Mouse (Mus musculus): ENCODE measurements around the gene Defb9. TPM values are rescaled to one million over a fixed set of nuclear protein-coding genes. Genes with fewer than 3 reads are reported as not detected.
"Not testable (repeated sequence)": the region's sequence is repeated elsewhere in the genome, so short reads cannot be mapped to it uniquely, and the experiment has no call there.

Gene Defb9
- not detected in 2 replicates for polyA plus RNA-seq (2012; rRNA removed)

DNA sequence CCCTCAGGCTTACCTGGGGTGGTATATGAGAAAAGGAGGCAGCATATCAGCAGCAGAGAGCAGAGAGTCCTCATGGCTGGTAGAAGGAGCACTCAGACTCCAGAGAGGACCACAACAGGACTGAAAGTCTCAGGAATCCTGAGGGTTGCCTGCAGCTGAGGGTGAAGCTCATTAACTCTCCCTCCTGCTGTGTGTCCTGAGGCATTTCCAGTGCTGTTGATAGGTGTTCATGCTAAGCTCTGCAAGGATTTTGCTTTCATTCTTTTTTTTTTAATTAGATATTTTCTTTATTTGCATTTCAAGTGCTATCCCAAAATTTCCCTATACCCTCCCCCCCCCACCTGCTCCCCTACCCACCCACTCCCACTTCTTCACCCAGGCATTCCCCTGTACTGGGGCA, at the start of gene Defb9:
Gene Defb9 (minus strand): TSS at position 101 of the 400 bp plus-strand sequence.
- not testable (repeated sequence) for H3K36me3 ChIP-seq (ENCODE audit: control insufficient read depth, insufficient read depth, low read length); H3K4me1 ChIP-seq (ENCODE audit: control insufficient read depth, insufficient read depth, insufficient read length, low read length); H3K27ac ChIP-seq (ENCODE audit: insufficient read depth, low read depth, low read length); H3K27me3 ChIP-seq (ENCODE audit: control insufficient read depth, insufficient read depth, low read length); H3K4me3 ChIP-seq (ENCODE audit: low read depth, low read length)

DNA sequence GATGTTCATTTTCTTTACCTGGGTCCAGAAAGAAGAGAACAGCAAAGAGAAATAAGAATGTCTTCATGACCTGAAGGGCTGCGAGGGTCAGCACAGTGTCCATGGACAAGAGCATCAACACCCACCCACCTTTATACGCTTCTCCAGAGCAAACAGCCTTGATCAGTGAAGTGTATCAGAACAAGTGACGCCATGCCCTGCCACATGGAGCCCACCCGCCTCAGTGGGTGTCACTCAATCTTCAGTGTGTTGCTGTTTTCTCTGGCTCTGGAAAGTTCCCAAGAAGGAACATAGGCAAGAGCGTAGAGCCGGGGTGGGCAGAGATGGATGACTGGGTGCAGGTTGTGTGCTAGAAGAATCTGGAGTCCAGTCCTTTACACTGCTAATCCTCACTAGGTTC, 47.4 kb upstream of the Defb9 start, which contains the start of gene Defb15:
Gene Defb15 (minus strand): TSS at position 101 of the 400 bp plus-strand sequence.
- H3K36me3 ChIP-seq (ENCODE audit: control insufficient read depth, insufficient read depth, low read length) = no peaks in the 10 kb centered on the region
- H3K27ac ChIP-seq (ENCODE audit: insufficient read depth, low read depth, low read length) = no peak within 1 kb of the TSS
- WGBS = 87% methylated on average over 6 of the region's 6 CpGs
- TF ChIP-seq POLR2A (IDR thresholded peaks at IDR 0.05; ENCODE audit: low read depth, low read length) = no peak
- no peak for TF ChIP-seq CTCF (IDR thresholded peaks at IDR 0.05; ENCODE audit: extremely low read depth, insufficient read length, insufficient replicate concordance, low read depth, low read length)
- no peaks in the 10 kb centered on the region for H3K4me1 ChIP-seq (ENCODE audit: control insufficient read depth, insufficient read depth, insufficient read length, low read length)
- H3K4me3 ChIP-seq (ENCODE audit: low read depth, low read length) = no peak within 1 kb of the TSS
- no peaks in the 10 kb centered on the region for H3K27me3 ChIP-seq (ENCODE audit: control insufficient read depth, insufficient read depth, low read length)

DNA sequence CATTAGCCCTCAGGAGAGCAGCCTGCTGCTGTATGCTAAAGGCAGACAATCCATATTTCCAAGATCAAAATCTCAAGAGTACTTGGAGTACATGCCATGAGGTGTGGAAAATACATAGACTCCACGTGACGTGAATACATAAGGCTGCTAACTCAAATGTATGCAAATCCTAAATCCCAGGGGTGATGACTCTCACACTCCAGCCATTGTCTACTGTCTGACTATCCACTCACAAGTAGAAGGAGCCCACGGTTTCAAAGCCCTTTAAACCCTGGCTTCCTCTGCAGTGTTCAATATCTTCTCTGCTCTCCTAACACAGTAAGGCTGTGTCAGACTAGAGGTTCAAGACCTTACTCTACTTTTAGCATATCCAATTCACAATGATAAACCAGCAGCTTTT, 45.5 kb upstream of the Defb9 start:
- WGBS = 83% methylated on average over 3 of the region's 3 CpGs
- H3K27ac ChIP-seq (ENCODE audit: insufficient read depth, low read depth, low read length); H3K36me3 ChIP-seq (ENCODE audit: control insufficient read depth, insufficient read depth, low read length); H3K27me3 ChIP-seq (ENCODE audit: control insufficient read depth, insufficient read depth, low read length); H3K4me3 ChIP-seq (ENCODE audit: low read depth, low read length); H3K4me1 ChIP-seq (ENCODE audit: control insufficient read depth, insufficient read depth, insufficient read length, low read length): not testable (repeated sequence)

DNA sequence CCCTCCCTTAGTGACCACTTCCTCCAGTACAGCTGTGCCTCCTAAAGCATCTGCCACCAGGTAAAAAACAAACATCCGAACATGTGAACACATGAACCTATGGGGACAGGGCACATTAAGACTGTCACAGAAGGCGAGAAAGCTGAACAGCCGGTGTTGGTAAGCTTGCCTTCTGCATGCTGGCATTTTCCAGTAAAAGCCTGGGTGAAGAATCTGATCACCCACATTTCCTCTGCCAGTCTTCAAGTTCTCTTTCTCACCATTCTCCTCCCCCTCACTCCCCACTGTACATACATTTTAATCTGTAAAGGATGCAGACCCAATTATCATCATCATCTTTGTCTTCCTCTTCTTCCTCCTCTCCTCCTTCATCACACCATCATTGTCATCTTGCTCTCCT, 30.4 kb upstream of the Defb9 start:
- no peaks in the 10 kb centered on the region for H3K27me3 ChIP-seq (ENCODE audit: control insufficient read depth, insufficient read depth, low read length)
- TF ChIP-seq POLR2A (IDR thresholded peaks at IDR 0.05; ENCODE audit: low read depth, low read length) (no peak), CTCF (IDR thresholded peaks at IDR 0.05; ENCODE audit: extremely low read depth, insufficient read length, insufficient replicate concordance, low read depth, low read length) (no peak)
- H3K4me3 ChIP-seq (ENCODE audit: low read depth, low read length) = no peak overlapping the region
- no peaks in the 10 kb centered on the region for H3K36me3 ChIP-seq (ENCODE audit: control insufficient read depth, insufficient read depth, low read length)
- H3K27ac ChIP-seq (ENCODE audit: insufficient read depth, low read depth, low read length) = no peak overlapping the region
- no peaks in the 10 kb centered on the region for H3K4me1 ChIP-seq (ENCODE audit: control insufficient read depth, insufficient read depth, insufficient read length, low read length)
- WGBS = 84% methylated on average over 3 of the region's 3 CpGs

DNA sequence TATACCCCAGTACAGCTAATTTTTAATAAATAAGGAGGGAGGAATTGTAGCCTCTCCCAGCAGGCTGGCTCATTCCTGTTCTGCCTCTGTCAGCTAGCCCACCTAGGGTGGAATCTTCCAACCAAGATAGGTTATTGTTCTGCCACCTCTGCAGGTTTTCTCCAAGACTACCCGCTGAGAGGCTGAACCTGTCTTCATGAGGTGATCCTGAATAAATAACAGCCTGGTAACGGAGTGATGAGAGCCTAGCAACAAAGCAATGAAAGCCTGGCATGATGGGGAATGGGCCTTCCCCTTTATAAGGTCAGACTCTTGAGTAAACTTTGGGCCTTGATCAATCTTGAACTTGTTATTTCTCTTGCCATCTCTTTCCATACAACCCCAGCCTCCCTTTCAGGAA, 27.3 kb upstream of the Defb9 start:
- Histone ChIP-seq H3K27ac (ENCODE audit: insufficient read depth, low read depth, low read length) (no peak overlapping the region), H3K4me3 (ENCODE audit: low read depth, low read length) (no peak overlapping the region), H3K4me1 (ENCODE audit: control insufficient read depth, insufficient read depth, insufficient read length, low read length) (no peaks in the 10 kb centered on the region), H3K27me3 (ENCODE audit: control insufficient read depth, insufficient read depth, low read length) (no peaks in the 10 kb centered on the region), H3K36me3 (ENCODE audit: control insufficient read depth, insufficient read depth, low read length) (no peaks in the 10 kb centered on the region)
- TF ChIP-seq POLR2A (IDR thresholded peaks at IDR 0.05; ENCODE audit: low read depth, low read length) = no peak
- TF ChIP-seq CTCF (IDR thresholded peaks at IDR 0.05; ENCODE audit: extremely low read depth, insufficient read length, insufficient replicate concordance, low read depth, low read length) = no peak
- 23% methylated on average over 2 of the region's 2 CpGs for WGBS

DNA sequence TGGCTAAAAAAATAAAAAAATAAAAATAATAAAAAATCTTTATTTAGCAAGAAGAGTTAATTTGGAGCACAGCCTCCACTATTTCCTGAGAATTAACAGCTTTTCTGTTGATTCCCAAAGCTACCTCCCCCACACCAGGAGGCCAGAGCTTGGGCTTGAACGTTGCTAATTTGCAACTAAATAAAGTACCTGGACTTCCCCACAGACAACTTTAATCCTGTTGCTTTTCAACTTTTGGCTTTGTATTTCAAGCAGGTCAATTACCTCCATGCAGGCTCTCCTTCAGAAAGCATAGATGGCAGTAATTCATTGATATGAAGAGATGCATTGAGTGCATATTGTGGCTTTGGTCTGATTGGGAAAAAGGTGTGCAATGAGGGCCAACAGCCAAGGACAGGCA, 26.7 kb upstream of the Defb9 start:
- Histone ChIP-seq H3K27ac (ENCODE audit: insufficient read depth, low read depth, low read length) (no peak overlapping the region), H3K27me3 (ENCODE audit: control insufficient read depth, insufficient read depth, low read length) (no peaks in the 10 kb centered on the region), H3K4me3 (ENCODE audit: low read depth, low read length) (no peak overlapping the region), H3K36me3 (ENCODE audit: control insufficient read depth, insufficient read depth, low read length) (no peaks in the 10 kb centered on the region), H3K4me1 (ENCODE audit: control insufficient read depth, insufficient read depth, insufficient read length, low read length) (no peaks in the 10 kb centered on the region)
- TF ChIP-seq POLR2A (IDR thresholded peaks at IDR 0.05; ENCODE audit: low read depth, low read length) (no peak), CTCF (IDR thresholded peaks at IDR 0.05; ENCODE audit: extremely low read depth, insufficient read length, insufficient replicate concordance, low read depth, low read length) (no peak)
- 33% methylated on average over 1 of the region's 1 CpGs for WGBS

DNA sequence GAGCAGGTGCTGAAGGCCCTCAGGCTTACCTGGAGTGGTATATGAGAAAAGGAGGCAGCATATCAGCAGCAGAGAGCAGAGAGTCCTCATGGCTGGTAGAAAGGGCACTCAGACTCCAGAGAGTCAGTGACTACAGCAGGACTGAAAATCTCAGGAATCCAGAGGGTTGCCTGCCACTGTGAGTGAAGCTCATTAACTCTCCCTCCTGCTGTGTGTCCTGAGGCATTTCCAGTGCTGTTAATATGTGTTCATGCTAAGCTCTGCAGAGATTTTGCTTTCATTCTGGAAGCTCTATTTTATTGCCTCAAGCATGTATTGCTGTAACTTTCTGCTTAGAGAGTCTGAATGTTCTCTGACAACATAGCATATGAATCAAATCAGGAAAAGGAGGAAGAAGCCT, 21.1 kb upstream of the Defb9 start, which contains the start of gene Defb11:
Gene Defb11 (minus strand): TSS at position 123 of the 400 bp plus-strand sequence.
- H3K4me1 ChIP-seq (ENCODE audit: control insufficient read depth, insufficient read depth, insufficient read length, low read length); H3K27me3 ChIP-seq (ENCODE audit: control insufficient read depth, insufficient read depth, low read length); H3K27ac ChIP-seq (ENCODE audit: insufficient read depth, low read depth, low read length); H3K4me3 ChIP-seq (ENCODE audit: low read depth, low read length); H3K36me3 ChIP-seq (ENCODE audit: control insufficient read depth, insufficient read depth, low read length): not testable (repeated sequence)

DNA sequence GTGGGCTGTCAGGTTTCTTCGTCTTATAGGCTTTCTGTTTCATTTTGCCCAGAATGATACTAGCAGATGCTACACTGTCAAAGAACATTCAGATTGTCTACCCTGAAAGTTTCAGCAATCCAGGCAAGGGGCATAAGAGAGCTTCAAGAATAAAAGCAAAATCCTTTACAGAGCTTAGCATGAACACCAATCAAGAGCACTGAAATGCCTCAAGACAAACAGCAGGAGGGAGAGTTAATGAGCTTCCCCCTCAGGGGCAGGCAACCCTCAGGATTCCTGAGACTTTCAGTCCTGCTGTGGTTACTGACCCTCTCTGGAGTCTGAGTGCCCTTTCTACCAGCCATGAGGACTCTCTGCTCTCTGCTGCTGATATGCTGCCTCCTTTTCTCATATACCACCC, 26.6 kb downstream of the Defb9 start, which contains the start of gene Defb10:
Gene Defb10 (plus strand): TSS at position 316 of the 400 bp plus-strand sequence.
- not testable (repeated sequence) for H3K36me3 ChIP-seq (ENCODE audit: control insufficient read depth, insufficient read depth, low read length); H3K4me1 ChIP-seq (ENCODE audit: control insufficient read depth, insufficient read depth, insufficient read length, low read length); H3K27ac ChIP-seq (ENCODE audit: insufficient read depth, low read depth, low read length); H3K27me3 ChIP-seq (ENCODE audit: control insufficient read depth, insufficient read depth, low read length); H3K4me3 ChIP-seq (ENCODE audit: low read depth, low read length)
- 41% methylated on average over 1 of the region's 1 CpGs for WGBS

Other genes with a start within 250 kb of the Defb9 start
- 25.4 and 113 TPM in 2 replicates for gene Defa17, start 229.6 kb downstream of the Defb9 start, polyA plus RNA-seq (2012; rRNA removed)
- gene Defa34, start 219.6 kb downstream of the Defb9 start, polyA plus RNA-seq (2012; rRNA removed) = 3.2 TPM in 1 of 2 replicates, not detected in the other
- gene AY761184, start 181.8 kb downstream of the Defb9 start, polyA plus RNA-seq (2012; rRNA removed) = 271 and 1,244 TPM in 2 replicates
- gene Defa24, start 150.9 kb downstream of the Defb9 start, polyA plus RNA-seq (2012; rRNA removed) = 1,324 and 5,253 TPM in 2 replicates
- gene Defb50, start 61.9 kb downstream of the Defb9 start, polyA plus RNA-seq (2012; rRNA removed) = not detected in 2 replicates
- gene Defb2, start 45.5 kb downstream of the Defb9 start, polyA plus RNA-seq (2012; rRNA removed) = not detected in 2 replicates
- not detected in 2 replicates for gene Defb10, start 26.5 kb downstream of the Defb9 start, polyA plus RNA-seq (2012; rRNA removed)
- not detected in 2 replicates for gene Defb11, start 21.0 kb upstream of the Defb9 start, polyA plus RNA-seq (2012; rRNA removed)
- not detected in 2 replicates for gene Defb15, start 47.3 kb upstream of the Defb9 start, polyA plus RNA-seq (2012; rRNA removed)
- gene Defb35, start 52.9 kb upstream of the Defb9 start, polyA plus RNA-seq (2012; rRNA removed) = not detected in 2 replicates
- gene Defb13, start 61.3 kb upstream of the Defb9 start, polyA plus RNA-seq (2012; rRNA removed) = not detected in 2 replicates
- not detected in 2 replicates for gene Fam90a1a, start 73.3 kb upstream of the Defb9 start, polyA plus RNA-seq (2012; rRNA removed)
- gene Ccdc70, start 84.4 kb upstream of the Defb9 start, polyA plus RNA-seq (2012; rRNA removed) = not detected in 2 replicates
- 5.5 and 5.7 TPM in 2 replicates for gene Atp7b, start 174.9 kb upstream of the Defb9 start, polyA plus RNA-seq (2012; rRNA removed)
- 0.95 and 1.3 TPM in 2 replicates for gene Alg11, start 175.3 kb upstream of the Defb9 start, polyA plus RNA-seq (2012; rRNA removed)
- not detected in 2 replicates for gene Nek5, start 239.6 kb upstream of the Defb9 start, polyA plus RNA-seq (2012; rRNA removed)